Mouse (Mus musculus) testis, adult 2 months (tissue): Measurements from ENCODE around the gene Cadps.

Source experiments
- CTCF ChIP-seq: fragments of 200-500 bp; IDR thresholded peaks from 2 replicates; pipeline ENCODE4 v1.5.1; 2012; ENCODE audit warnings: low read depth, mild to moderate bottlenecking, inconsistent platforms, low read length, moderate library complexity; ENCODE audit not compliant: control insufficient read depth, insufficient read depth, insufficient replicate concordance
- POLR2A ChIP-seq: fragments of 200-500 bp; IDR thresholded peaks from 2 replicates; pipeline ENCODE4 v1.6.1; 2012; ENCODE audit warnings: low read depth, mild to moderate bottlenecking, inconsistent platforms, low read length, moderate library complexity; ENCODE audit not compliant: control insufficient read depth

DNA sequence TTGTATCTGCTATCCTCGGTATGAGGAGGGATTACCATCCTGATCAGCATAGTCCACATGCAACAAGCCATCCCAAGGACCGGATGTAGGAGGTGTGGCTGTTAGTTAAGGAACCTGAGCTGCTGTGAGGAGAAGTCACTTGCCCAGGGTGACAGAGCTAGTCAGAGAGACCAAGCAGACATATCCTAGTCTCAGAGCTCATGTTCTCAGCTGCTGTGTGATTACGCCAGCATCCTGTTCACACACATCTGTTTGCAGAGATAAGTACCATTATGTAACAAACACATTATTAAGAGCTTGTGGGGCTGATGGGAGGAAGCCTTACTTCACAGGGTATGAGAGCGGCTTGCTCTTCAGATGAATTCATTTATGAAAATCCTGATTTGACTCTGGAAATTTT is 165.5 kb downstream of the Cadps start:
- TF ChIP-seq CTCF = no peak
- TF ChIP-seq POLR2A = no peak
